Mouse (Mus musculus) heart, adult 18-20 months (tissue): ENCODE data around the gene Wdr60. TPM values are rescaled to one million over a fixed set of nuclear protein-coding genes. Genes with fewer than 3 reads are reported as not detected.

Source experiments
- DNase-seq, 2 experiments: peaks; one replicate each; pipeline ENCODE4 v3.0.0; 2021 to 2022; ENCODE audit warnings: mixed read lengths in 1 of 2
- microRNA-seq, 2 experiments: library from miRNA; unstranded; fragments of <30 nt; microRNA quantifications; one replicate each; pipeline ENCODE4 v1.2.0; 2022
- total RNA-seq, 2 experiments: library from RNA; stranded (reverse); gene quantifications; 2 replicates each; pipeline ENCODE4 v1.2.3; 2021

Gene Wdr60
- total RNA-seq, 2 experiments from 2014 or later: 1.7 to 2.5 TPM

- no peak for DNase-seq
Observed at GRCm38 (mm10) chr12:116183212-116183935, 79.4 kb downstream of the Wdr60 start.

GRCm38 (mm10) chr12:116182376-116182775, 80.4 kb downstream of the Wdr60 start:
- no peak for DNase-seq

- no peak for DNase-seq
Observed at GRCm38 (mm10) chr12:116181436-116182050, 81.3 kb downstream of the Wdr60 start.

GRCm38 (mm10) chr12:116176930-116177329, 85.9 kb downstream of the Wdr60 start:
- no peak for DNase-seq

- DNase-seq: peak; percentile 30 to 38
Observed at GRCm38 (mm10) chr12:116169666-116170065, 93.2 kb downstream of the Wdr60 start.

- no peak for DNase-seq
Observed at GRCm38 (mm10) chr12:116165368-116165767, 97.5 kb downstream of the Wdr60 start.

GRCm38 (mm10) chr12:116159695-116160094, 103.1 kb downstream of the Wdr60 start:
- DNase-seq: no peak

- DNase-seq: no peak
Observed at GRCm38 (mm10) chr12:116159223-116159622, 103.6 kb downstream of the Wdr60 start.

- DNase-seq: no peak
Observed at GRCm38 (mm10) chr12:116156792-116157532, 105.9 kb downstream of the Wdr60 start.

Small RNA genes within 50 kb of the gene (microRNA-seq; reads per million reads assigned to microRNA genes)
- 0 reads per million in 2 experiments for gene Gm23190

Other genes starting within 250 kb of the Wdr60 start
- gene Zfp386, start 215.3 kb downstream of the Wdr60 start, total RNA-seq: 10 to 100 TPM; 17.0 to 24.0 TPM
- gene Vipr2, start 185.3 kb downstream of the Wdr60 start, total RNA-seq: 1 to 10 TPM in 1 of 2 experiments, under 1 TPM in 1; 0.92 to 1.3 TPM
- not detected for gene Gm11027, start 12.4 kb upstream of the Wdr60 start, total RNA-seq
- 10 to 100 TPM; 23.7 to 31.8 TPM for gene Esyt2, start 18.2 kb upstream of the Wdr60 start, total RNA-seq
- gene Ncapg2, start 142.4 kb upstream of the Wdr60 start, total RNA-seq: 1 to 10 TPM; 2.9 TPM
- under 1 TPM; 0.07 to 0.18 TPM for gene Ptprn2, start 222.7 kb upstream of the Wdr60 start, total RNA-seq